Mouse (Mus musculus): ENCODE data around the gene Psap.
"Not testable (repeated sequence)": the region's sequence is repeated elsewhere in the genome, so short reads cannot be mapped to it uniquely, and the experiment has no call there.

Psap gene

GRCm38 (mm10) chr10:60277207-60278005 is at the start of gene Psap:
TSS of gene Psap (plus strand) at chr10:60277627.
- peak; percentile 94 to 97 for DNase-seq

DNA sequence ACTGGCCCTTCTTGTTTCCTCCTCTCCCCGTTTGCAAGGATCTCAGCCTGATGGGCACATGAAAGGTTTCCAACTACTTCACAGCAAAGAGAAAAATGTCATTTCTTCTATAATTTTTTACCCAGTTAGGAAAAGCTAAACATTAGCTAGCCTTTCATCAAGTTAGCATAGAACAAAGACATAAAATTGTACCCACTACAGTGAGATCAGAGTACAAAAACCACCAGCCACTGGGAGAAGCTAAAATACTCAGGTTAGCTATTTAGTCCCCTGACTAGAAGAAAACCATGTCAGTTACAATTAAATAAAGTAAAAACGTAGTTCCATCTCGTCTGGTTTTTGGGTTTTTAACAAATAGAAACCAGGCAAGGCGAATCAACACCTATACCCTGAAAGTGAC is 49.8 kb upstream of the Psap start:
- DNase-seq: no peak

DNA sequence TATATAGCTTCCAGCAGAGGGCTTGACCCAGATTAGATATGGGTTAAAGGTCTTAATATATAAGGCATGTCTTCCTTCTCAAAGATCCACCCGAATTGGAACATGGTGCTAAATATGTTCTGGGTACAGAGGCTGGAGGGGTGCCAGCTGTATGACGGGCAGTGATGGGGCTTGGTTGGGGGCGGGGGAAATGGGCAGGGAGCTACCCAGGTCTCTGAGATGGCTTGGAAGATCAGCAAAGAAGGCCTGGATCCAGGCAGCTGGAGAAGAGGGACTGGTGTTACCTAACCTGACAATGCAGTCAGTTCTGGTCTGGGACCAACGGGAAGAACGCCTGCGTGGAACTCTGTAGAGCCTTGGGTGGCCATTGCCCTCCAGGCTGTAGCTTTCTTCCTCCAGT is 48.3 kb upstream of the Psap start:
- DNase-seq: no peak

GRCm38 (mm10) chr10:60230321-60231088 is 46.9 kb upstream of the Psap start:
- no peak for DNase-seq

DNA sequence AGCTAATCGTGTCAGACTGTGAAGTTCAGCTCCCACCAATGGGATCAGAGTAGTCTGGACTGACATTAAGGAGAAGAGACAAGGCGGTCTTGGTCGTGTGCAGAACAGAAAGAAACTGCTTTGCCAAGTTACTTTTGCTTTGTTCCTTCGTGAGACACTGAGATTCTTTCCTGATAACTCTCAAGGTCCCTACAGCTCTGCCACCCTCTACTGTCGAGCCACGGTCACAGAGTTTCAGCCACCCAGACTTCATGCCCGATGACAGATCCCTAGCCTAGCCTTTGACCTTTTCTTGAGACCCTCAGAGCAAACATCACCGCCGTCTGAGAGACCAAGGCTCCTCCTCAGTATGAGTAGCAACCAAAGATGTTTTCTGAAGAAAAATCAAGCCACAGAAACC is 43.4 kb upstream of the Psap start:
- no peak for DNase-seq

DNA sequence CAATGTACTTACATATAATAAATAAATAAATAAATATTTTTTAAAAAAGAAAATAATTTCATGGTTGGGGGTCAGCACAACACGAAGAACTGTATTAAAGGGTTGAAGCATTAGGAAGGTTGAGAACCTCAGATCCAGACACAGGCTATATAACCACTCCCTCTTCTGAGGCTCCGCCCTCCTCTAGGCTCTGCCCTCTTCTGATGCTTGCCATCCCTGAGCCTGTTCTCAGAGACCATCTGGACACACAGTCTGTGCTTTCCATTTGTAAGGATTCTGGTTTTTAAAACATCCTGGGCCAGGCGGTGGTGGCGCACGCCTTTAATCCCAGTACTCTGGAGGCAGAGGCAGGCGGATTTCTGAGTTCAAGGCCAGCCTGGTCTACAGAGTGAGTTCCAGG is 41.6 kb upstream of the Psap start:
- DNase-seq: not testable (repeated sequence)

DNA sequence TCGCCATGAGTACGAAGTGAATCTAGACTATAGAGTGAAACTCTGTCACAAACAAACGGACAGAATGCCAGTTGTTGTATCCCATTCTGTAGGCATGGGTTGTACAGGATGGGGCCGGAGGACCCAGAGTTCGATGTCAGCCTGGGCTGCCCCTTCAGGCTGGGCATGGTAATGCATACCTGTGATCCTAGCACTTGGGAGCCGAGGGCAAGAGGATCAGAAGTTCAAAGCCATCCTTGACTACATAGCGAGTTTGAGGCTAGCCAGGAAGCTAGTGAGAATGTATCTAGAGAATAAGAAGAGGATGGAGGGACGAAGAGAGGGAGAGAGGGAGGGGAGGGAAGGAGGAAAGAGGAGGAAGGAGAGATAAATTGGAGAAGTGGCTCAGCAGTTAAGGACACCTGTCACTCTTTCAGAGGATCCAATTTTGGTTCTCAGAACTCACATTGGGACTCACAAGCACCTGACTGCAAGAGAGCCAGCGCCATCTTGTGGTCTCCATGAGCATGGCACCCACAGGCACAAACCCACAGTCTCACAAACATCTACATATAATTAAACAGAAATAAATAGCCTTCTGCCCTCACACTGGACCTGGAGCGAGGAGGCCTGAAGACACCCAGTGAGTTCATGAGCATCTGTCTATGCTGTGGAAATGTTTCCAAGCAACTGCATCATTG is 39.8 kb upstream of the Psap start:
- peak; percentile 45 to 70 for DNase-seq

- DNase-seq: no peak
Observed at GRCm38 (mm10) chr10:60240416-60240815, 37.0 kb upstream of the Psap start.

DNA sequence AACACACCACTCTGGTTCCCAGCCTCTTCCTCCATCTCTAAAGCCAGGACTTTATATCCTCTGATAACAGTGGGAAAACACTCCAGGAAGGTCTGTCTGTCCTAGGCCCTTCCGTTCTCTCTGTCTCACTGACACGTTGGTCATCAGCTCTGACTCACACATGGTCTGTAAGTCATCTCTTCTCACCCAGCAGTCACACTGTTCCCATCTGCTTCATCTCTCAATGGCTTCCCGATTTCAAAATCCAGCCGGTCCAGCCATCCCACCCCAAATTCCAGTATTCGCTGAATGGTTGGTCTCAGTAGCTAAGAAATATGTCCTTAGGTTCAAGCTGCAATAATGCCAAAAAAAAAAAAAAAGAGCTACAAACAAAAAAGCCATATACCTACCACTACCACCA is 33.5 kb upstream of the Psap start:
- DNase-seq: no peak

DNA sequence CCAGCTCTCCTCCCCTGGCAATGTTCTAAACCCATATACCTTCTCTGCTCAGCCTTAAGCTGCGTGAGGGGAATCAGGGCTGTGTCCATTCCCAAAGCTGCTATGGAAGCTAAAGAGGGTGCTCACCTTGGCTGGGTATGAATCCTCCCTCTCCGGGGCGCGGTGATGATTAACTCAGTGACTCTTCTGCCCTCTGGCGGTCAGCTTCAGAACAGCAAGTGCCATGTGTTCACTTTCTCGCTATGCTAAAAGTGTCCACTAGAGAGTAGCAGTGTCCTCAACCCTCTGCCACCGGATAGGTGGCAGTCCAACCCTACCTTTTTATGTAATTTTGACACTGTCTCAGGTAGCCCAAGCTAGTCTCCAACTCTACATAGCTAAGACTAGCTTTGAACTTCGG is 32.4 kb upstream of the Psap start:
- DNase-seq: peak; percentile 86 to 95

DNA sequence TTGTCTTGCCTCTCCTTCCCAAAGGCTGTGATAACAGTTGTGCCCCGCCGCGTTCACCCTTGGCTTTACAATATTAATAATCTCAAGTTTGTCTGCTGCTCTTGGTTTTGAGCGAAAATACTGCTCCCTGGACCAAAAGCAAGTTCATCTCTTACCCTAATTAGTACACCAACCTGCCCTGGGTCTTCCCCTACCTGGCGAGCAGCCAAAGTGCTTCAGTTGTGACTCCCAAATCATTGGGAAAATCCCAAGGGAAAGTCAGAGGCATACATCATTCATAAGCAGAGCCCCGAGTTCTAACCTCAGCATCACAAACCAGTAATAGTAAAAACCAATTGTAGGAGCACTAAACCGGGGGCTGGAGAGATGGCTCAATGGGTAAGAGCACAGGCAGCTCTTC is 31.8 kb upstream of the Psap start:
- peak in 1 of 2 experiments; percentile 26 for DNase-seq

GRCm38 (mm10) chr10:60246519-60246918 is 30.9 kb upstream of the Psap start:
- DNase-seq: peak; percentile 44 to 55

DNA sequence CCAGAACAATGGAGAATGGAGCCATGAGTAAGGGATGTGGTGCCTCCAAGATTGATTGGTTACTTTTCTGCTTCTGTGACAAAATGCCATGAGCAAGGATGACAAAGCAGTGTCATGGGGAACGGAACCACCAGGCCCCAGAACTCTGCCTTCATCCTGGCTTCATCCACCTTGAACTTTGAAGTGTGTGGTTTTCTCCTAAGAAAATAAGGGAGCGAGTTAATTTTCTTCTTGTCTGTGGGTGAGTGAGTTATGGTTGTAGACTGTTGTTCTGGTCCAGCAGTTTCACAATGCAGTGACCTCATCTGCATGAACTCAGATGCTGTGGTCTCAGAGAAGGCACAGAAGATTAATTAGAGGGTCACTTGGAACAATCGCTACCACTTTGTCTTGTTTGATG is 29.1 kb upstream of the Psap start:
- DNase-seq: not testable (repeated sequence)

DNA sequence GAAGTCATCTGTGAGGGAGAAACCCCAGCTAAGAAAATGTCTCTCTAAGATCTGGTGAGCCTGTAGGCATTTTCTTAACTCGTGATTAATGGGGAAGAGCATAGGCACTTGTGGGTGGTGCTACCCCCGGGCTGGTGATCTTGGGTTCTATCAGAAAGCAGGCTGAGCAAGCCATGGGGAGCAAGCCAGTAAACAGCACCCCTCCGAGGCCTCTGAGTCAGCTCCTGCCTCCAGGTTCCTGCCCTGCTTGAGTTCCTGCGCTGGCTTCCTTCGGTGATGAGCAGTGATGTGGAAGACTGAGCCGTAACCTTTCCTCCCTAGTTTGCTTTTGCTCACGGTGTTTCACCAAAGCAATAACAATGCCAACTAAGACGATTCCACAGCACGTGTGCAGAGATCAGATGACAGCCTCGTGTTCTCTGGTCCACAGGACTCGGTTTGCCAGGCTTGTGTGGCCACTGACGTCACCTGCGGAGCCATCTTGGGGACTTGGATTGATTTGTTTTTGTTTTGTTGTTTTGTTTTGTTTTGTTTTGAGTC is 26.9 kb upstream of the Psap start:
- DNase-seq: no peak

- DNase-seq: no peak
Observed at GRCm38 (mm10) chr10:60252187-60252586, 25.2 kb upstream of the Psap start.

DNA sequence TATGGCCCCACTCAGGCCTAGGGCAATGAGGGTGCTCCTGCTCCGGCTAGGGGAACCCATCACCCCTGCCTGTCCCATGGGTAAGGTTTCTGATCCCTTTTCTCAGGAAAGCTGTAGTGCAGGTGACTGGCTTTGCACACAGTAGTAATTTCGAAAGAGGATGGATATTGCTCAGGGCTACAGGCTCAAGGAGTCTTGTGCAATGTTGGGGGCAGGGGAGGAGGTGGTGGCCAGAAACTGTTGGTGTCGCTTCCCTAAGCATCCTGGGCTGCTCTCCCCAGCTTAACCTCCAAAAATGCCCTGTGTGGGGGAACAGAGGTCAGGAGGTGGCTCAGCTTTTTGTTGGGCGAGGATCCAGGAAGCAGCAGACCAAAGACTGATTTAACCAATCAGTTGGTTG is 24.8 kb upstream of the Psap start:
- no peak for DNase-seq

GRCm38 (mm10) chr10:60256088-60256487 is 21.3 kb upstream of the Psap start:
- no peak for DNase-seq

- DNase-seq: no peak
Observed at GRCm38 (mm10) chr10:60257261-60257825, 20.1 kb upstream of the Psap start.

DNA sequence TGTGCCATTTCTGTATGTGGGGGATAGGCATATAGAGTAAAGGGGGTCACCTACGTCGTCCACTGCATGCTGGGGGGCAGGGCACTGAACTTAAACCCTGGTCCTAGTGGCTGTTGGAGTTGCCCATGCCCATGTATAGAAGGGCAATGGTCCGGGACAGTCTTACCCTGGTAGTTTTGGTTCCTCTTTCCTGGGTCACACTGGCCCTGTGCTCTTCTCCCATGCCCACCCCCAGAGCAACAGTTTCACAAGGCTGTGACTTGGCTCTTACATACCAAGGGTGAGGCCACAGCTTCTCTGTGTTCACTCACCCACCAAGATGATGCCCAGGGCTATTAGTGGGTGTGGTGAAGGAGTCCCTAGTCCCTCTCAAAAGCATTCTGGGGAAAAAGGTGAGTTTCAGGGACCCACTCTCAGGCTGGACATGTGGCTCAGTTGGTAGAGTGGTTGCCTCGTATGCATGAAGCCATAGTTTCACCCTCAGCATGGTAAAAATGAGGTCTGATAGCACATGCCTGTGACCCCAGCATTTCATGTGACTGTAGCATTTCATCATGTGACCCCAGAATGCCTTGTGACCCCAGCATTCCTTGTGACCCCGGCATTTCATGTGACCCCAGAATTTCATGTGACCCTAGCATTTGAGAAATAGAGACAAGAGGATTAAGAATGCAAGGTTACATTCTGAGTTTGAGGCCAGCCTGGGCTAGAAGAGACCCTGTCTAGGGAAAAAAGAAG is 16.7 kb upstream of the Psap start:
- DNase-seq: no peak

- DNase-seq: no peak
Observed at GRCm38 (mm10) chr10:60261530-60261929, 15.9 kb upstream of the Psap start.

GRCm38 (mm10) chr10:60262386-60262785 is 15.0 kb upstream of the Psap start:
- DNase-seq: peak; percentile 37 to 49

DNA sequence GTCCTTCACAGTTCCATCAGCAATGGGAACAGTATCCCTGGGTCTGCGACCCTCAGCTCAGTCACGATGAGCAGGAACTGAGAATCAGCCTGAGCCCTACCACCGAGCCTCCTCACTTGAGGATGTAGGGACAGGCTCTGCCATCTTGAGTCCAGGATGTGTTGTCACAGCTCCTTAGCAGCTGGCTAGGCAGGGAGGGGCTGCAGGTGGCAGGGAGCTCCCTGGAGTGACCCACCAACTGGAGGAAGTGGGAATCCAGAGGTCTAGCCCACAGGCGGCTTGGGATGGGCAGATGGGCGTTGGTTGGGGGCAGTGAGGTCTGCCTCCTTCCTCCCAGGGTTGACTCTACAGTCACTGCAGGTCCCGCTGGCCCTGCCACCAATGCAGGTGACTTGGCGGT is 14.1 kb upstream of the Psap start:
- DNase-seq: no peak
